Mouse (Mus musculus) bone marrow, adult 2 months (tissue): ENCODE measurements around the gene Arhgap10. TPM values are rescaled to one million over a fixed set of nuclear protein-coding genes. Genes with fewer than 3 reads are reported as not detected.

Experiments used
- H3K27ac ChIP-seq: fragments of 200-500 bp; 2 replicates; pipeline ENCODE4 v1.5.1; 2012; ENCODE audit warnings: low read depth, mild to moderate bottlenecking, control low read depth, inconsistent platforms, low read length; ENCODE audit not compliant: control insufficient read depth, poor library complexity, insufficient read depth
- H3K4me1 ChIP-seq: fragments of 200-500 bp; 2 replicates; pipeline ENCODE4 v1.6.1; 2011; ENCODE audit warnings: low read length; ENCODE audit not compliant: control insufficient read depth, insufficient read depth
- H3K4me3 ChIP-seq: fragments of 200-500 bp; replicated peaks from 2 replicates; pipeline ENCODE3; 2011; ENCODE audit warnings: mild to moderate bottlenecking, low read depth, low read length, control low read depth; ENCODE audit not compliant: control insufficient read depth
- CTCF ChIP-seq: fragments of 200-500 bp; IDR thresholded peaks from 2 replicates; pipeline ENCODE4 v1.5.1; 2011; ENCODE audit warnings: low read length, control low read depth; ENCODE audit not compliant: control insufficient read depth, insufficient read depth
- POLR2A ChIP-seq: fragments of 200-500 bp; IDR thresholded peaks from 2 replicates; pipeline ENCODE4 v1.6.1; 2011; ENCODE audit warnings: low read depth, mild to moderate bottlenecking, control low read depth, low read length, borderline replicate concordance; ENCODE audit not compliant: control insufficient read depth
- WGBS: fragments of 180-500 bp; shearing (Covaris S2); methylation state at CpG from one replicate; pipeline ENCODE4 v1.1.7; 2018; 5-methylcytosine and 5-hydroxymethylcytosine counted together
- polyA plus RNA-seq: library from polyadenylated mRNA; stranded (reverse); fragments of >200 nt; gene quantifications from 2 replicates; pipeline ENCODE4 v1.2.4, GENCODE M21; 2011; ENCODE audit warnings: low replicate concordance; ENCODE audit not compliant: missing spikeins, insufficient read depth, insufficient read length

Gene Arhgap10
- polyA plus RNA-seq, 1 experiment = 11.8 TPM

- no peak overlapping the region for H3K27ac ChIP-seq
- H3K4me3 ChIP-seq = no peak overlapping the region
- TF ChIP-seq CTCF (no peak), POLR2A (no peak)
- WGBS = 58% methylated on average over 7 of the region's 7 CpGs
- peaks cover 13% of the 10 kb centered on the region for H3K4me1 ChIP-seq
Measured at GRCm38 (mm10) chr8:77484266-77484665, 33.5 kb downstream of the Arhgap10 start.

GRCm38 (mm10) chr8:77483676-77484075, 34.1 kb downstream of the Arhgap10 start:
- Histone ChIP-seq H3K27ac (peak overlapping the region; percentile 29; the same call in 1 of the 2 replicates), H3K4me3 (no peak overlapping the region), H3K4me1 (peaks cover 12% of the 10 kb centered on the region)
- TF ChIP-seq POLR2A (no peak), CTCF (no peak)
- WGBS = 7% methylated on average over 4 of the region's 4 CpGs

- no peak overlapping the region for H3K4me3 ChIP-seq
- peaks cover 12% of the 10 kb centered on the region for H3K4me1 ChIP-seq
- no peak for TF ChIP-seq CTCF
- no peak for TF ChIP-seq POLR2A
- 79% methylated on average over 6 of the region's 6 CpGs for WGBS
- no peak overlapping the region for H3K27ac ChIP-seq
Measured at GRCm38 (mm10) chr8:77481791-77482190, 36.0 kb downstream of the Arhgap10 start.

- Histone ChIP-seq H3K4me1 (peaks cover 9% of the 10 kb centered on the region), H3K4me3 (no peak overlapping the region), H3K27ac (no peak overlapping the region)
- 79% methylated on average over 9 of the region's 9 CpGs for WGBS
- TF ChIP-seq CTCF = no peak
- no peak for TF ChIP-seq POLR2A
Measured at GRCm38 (mm10) chr8:77479995-77480394, 37.8 kb downstream of the Arhgap10 start.

GRCm38 (mm10) chr8:77478913-77479273, 38.9 kb downstream of the Arhgap10 start:
- H3K4me1 ChIP-seq = peaks cover 5% of the 10 kb centered on the region
- peak overlapping the region; percentile 16; the same call in 1 of the 2 replicates for H3K27ac ChIP-seq
- H3K4me3 ChIP-seq = no peak overlapping the region
- WGBS = 63% methylated on average over 2 of the region's 2 CpGs
- TF ChIP-seq CTCF = no peak
- no peak for TF ChIP-seq POLR2A

GRCm38 (mm10) chr8:77478155-77478912, 39.4 kb downstream of the Arhgap10 start:
- Histone ChIP-seq H3K4me1 (peaks cover 3% of the 10 kb centered on the region), H3K4me3 (no peak overlapping the region), H3K27ac (0 out of 2 replicates have a peak overlapping the region, but pooled peaks have one; percentile 16)
- 53% methylated on average over 12 of the region's 12 CpGs for WGBS
- TF ChIP-seq CTCF = no peak
- TF ChIP-seq POLR2A = no peak

GRCm38 (mm10) chr8:77477684-77478083, 40.1 kb downstream of the Arhgap10 start:
- TF ChIP-seq POLR2A (no peak), CTCF (no peak)
- Histone ChIP-seq H3K4me3 (no peak overlapping the region), H3K27ac (no peak overlapping the region), H3K4me1 (peaks cover 1% of the 10 kb centered on the region; the same call in 1 of the 2 replicates)
- 87% methylated on average over 12 of the region's 12 CpGs for WGBS

GRCm38 (mm10) chr8:77474614-77475013, 43.1 kb downstream of the Arhgap10 start:
- 86% methylated on average over 5 of the region's 5 CpGs for WGBS
- H3K4me3 ChIP-seq = no peak overlapping the region
- H3K4me1 ChIP-seq = no peaks in the 10 kb centered on the region; the same call in 1 of the 2 replicates
- H3K27ac ChIP-seq = no peak overlapping the region
- TF ChIP-seq POLR2A (no peak), CTCF (no peak)

GRCm38 (mm10) chr8:77473773-77474172, 44.0 kb downstream of the Arhgap10 start:
- WGBS = 75% methylated on average over 7 of the region's 7 CpGs

More at GRCm38 (mm10) chr8:77473773-77474172, 44.0 kb downstream of the Arhgap10 start:
- TF ChIP-seq CTCF (no peak), POLR2A (no peak)
- H3K27ac ChIP-seq = no peak overlapping the region
- H3K4me3 ChIP-seq = no peak overlapping the region
- H3K4me1 ChIP-seq = no peaks in the 10 kb centered on the region; the same call in 1 of the 2 replicates
